Mouse (Mus musculus) liver, adult (tissue): ENCODE measurements around the gene Stra6.

Experiments used
- GATA4 ChIP-seq: IDR thresholded peaks from 2 replicates; pipeline ENCODE4 v1.6.1; 2014; ENCODE audit warnings: mild to moderate bottlenecking, low read length; ENCODE audit not compliant: insufficient replicate concordance

Gene Stra6

DNA sequence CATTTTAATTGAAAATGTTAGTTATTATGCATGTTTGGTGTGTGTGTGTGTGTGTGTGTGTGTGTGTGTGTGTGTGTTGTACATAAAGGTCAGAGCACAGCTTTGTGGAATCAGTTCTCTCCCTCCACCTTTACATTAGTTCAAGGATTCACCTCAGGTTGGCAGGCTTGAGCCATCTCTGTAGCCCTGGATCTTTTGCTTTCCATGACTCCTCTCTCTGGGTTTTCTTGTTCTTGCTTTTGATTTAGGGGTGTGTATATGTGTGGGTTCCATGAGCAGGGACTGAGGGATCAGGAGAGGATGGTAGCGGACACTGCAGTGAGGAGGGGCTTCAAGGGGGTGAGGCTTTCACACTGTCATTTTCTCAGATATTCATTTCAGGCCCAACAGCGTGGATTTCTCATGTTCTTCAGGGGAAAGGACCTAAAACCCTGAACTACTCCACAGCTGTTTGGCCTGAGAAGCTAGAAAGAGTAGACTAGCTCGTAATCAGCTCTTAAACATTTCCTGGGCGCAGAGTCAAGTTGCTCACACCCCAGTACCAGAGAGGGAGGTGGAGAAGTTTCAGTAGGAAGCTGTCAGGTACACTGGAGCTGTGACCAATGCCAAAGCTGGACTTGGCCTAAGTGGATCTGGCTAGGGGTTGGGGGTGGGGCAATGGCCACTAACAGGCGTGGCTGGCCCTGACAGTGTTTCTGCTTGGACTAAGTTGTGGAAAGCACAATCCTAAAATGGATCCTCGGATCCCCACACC lies 2.6 kb downstream of the Stra6 start:
- TF ChIP-seq GATA4 = no peak

DNA sequence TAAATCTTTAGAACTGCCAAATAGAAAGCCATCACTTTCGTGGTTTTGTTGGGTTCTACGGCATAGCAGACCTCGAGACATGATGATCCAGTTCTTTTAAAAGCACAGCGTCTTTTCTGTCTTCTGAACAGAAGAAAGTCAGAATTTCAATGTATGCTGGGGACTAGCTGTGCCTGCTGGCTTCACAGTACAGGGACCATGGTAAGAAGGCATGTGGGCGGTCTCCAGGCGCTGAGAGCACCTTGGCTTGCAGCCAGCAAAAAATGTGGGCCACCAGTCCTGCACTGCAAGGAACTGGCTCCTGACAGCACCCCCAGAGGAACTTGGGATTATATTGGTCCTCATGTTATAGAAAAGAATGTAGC lies 3.1 kb downstream of the Stra6 start:
- TF ChIP-seq GATA4 = no peak

DNA sequence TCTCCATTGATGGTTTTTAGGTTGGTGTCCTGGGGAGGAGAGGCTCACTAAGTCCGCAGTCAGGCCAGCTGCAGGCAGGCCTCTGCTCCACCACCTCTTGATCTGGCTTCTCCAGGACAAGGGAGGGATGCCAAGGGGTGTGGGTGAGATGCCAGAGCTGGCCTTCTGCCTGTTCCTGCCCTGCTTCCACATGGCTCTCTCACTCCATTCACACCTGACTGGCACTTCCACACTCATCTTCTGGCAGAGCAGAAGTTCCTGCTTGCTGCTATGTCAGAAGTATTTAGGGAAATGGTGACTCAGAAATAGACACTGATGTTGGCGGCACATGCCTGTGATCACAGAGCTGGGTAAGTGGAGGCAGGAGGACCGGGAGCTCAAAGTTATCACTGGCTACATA lies 4.0 kb downstream of the Stra6 start:
- no peak for TF ChIP-seq GATA4

DNA sequence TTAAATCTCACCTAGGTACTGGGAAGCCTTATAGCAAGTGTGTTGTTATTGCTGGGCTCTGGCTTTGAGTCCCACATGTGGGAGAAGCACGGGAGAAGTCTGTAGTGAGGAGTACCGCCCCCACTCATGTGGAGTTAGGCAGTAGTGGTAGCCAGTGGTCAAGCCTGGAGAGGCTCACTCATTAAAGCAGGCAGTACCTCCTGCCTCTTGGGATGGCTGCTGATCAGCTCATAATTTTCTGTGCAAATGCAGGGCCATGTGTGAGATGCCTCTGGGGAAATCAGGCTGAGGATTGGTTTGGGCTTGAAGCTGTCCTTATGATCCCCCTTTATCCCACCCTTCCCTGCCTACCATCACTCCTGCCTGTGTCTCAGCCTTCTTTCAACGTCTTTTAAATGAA lies 11.0 kb downstream of the Stra6 start:
- no peak for TF ChIP-seq GATA4

DNA sequence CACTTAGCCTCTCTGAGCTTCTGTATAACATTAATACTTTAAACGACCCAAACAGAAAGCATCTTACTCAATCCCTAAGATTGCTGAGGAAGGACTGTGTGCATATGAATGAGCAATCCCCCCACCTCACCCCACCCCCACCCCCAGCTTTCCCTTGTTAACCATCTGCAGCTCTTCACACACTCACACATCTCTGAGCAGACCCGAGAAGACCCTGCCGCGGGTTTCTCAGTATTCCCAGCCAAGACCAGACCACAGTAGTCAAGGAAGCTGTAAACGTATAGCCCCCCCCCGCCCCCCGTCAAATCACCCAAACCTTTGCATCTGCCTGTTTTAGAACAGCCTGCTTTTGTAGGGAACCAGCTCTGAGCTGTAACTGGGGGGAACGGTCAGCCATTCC lies 21.0 kb downstream of the Stra6 start:
- TF ChIP-seq GATA4 = no peak

DNA sequence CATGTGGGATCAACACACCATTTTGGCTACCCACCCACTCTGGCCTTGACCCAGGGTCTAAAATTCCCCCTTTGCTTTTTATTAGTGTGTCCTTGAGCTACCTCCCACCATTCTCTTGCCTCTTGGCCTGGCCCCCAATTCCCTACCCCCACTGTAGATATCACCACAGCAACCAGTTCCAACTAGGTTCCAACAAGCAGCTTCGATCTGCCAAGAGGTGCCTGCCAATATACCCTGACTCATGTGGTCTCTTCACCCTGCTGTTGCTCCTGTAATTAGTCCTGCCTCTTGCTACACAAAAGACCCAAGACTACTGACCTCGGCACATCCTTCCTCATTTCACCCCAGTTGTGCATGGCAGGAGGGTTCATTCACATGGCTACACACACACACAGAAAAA lies 21.5 kb downstream of the Stra6 start:
- TF ChIP-seq GATA4 = no peak

DNA sequence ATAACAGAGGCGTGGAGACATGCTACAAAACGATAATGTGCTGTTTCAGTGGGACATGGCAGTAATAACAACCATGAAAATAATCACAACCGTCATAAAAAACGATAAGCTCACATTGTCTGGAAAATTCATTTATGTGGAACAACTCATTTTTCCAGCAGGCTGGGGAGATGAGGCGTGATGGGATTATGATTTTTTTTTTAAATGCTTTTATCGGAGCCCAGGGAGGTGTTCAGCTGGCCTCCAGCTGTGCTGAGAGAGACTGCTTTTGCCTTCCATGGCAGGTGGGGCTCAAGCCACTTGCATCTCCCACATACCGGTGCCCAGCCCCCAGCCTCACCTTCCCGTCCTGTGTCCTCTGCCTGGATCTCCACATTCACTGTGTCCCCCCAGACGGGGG lies 22.6 kb downstream of the Stra6 start:
- TF ChIP-seq GATA4 = no peak

DNA sequence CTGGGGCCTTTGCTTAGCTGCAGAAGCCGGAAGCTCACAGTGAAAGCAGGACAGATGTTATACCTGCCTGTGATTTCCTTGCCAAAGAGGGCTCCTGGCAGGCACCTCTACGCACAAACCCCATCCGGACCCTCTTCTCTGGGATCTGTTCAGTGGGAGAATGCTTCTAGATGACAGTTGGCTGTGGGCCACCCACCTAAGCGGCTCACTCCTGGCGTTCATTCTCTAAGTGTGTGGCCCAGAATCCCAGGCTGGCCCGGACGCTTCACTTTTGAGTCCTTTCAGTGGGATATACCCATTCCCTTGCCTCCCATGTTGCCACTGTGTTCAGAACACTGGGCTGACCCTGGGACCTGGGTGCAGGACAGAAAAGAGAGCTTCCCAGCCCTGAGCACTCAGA lies 23.3 kb downstream of the Stra6 start:
- TF ChIP-seq GATA4 = no peak

DNA sequence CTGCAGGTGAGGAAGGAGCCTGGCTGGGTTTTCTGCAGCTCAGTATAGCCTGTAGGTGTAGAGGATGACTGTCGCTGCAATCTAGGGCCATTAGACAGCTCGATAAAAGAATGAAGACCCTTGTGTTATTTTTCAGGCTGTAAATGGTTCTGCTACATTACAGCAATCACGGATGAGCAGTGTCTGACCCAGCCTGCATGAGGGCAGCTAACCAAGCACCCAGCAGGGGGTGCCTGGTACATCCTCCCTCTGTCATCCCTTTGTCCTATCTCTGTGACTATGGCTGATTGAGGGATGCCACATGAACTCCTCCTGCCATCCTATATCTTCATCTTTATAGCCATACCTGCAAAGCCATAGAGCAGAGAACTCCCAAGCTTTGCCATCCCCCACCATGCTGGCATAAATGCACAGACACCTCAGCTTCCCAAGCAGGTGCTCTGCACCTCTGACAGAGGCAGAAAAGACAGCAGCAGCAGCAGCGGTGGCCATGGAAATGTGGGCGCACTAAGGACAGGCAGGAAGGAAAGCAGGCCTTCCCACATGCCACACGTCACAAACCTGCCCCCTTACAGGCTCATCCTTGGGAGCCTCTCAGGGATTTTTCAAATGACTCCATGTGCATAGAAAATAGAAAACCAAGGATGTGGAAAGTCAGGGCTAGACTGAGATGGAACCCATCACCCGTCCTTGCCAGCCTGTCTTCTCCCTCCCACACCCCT lies 23.9 kb downstream of the Stra6 start:
- no peak for TF ChIP-seq GATA4

DNA sequence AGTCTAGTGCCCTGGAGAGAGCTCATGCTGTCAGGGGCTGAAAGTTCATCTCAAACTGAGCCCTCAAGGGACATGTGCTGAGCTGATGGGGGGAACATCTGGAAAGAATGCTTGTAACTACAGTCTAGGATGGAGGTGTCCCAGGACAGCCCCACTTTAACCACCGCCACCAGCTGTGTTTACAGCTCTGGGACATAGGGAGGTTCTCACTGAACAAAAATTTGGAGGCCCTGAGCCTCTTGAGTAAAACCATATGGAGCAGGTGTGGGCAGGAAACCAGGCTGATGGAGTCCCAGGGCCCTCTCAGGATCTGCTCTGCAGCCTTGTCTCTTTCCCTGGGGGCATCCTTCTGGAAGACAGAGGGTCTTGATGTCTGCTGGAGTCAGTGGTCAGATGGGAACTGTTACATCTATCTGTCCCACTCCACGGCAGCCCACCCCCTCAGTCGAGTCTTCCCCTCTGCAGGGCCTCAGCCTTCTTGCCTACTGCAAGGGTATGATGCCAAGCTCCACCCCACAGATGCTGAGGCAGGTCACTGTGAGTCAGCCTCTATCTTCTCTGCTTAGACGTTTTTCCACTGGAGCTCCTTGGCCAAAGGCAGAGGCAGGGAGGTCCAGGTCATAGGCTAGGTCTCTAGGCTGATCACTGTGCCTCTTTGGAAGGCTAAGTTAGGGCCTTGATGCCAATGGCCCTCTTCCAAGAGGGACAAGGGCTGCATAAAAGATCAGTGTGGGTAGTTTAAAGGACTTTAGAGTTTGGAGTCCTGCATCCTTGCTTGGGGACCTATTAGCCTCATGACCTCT lies 28.2 kb downstream of the Stra6 start:
- no peak for TF ChIP-seq GATA4

DNA sequence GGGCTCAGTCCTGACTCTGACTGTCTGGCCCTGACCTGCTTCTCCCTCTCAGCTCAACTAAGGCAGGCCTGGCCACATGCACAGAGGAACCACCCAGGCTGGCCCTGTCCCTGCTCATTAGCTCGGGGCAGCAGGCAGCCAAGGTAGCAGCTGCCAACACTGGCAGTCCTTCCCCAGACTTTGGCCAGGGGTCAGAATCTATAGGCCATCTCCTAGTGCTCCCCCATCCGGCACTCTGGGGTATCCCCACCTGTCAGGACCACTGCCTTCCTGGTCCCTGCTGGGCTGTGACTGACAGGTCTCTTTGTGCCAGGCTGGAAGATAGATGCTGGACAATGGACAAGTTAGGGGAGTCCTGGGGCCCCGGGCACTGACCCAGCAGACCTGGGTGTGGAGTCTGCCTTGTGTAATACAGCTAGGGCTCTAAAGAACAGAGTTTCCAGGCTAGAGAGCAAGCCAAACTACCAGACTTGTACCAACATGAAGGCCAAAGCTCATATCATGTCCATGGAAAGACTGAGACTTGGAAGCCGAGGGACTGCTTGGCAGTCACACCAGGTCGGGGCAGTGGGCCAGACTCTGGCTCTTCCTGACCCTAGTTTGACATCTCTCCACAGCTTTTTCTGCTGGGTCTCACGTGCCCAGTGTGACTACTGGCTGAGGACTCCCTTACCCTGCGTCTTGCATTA lies 29.1 kb downstream of the Stra6 start:
- TF ChIP-seq GATA4 = no peak; the same call in 1 of the 2 replicates

DNA sequence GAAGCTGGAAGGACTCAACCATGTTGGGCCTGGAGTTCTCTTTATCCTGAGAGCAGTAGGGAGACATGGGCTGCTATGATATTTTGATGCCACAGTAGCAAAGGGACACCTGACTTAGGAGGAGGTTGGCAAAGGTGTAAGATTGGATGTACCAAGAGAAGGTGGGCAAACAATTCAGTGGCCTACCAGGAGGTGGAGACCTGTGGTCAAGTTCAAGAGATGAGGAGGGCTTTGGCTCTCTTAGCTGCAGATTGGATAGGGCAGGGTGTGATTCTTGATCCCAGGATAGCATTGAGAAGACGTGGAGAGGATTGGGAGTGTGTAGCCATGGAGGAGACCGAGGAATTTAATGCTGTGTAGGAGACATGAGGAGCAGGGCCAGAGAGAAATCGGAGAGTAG lies 30.2 kb downstream of the Stra6 start:
- TF ChIP-seq GATA4 = no peak

DNA sequence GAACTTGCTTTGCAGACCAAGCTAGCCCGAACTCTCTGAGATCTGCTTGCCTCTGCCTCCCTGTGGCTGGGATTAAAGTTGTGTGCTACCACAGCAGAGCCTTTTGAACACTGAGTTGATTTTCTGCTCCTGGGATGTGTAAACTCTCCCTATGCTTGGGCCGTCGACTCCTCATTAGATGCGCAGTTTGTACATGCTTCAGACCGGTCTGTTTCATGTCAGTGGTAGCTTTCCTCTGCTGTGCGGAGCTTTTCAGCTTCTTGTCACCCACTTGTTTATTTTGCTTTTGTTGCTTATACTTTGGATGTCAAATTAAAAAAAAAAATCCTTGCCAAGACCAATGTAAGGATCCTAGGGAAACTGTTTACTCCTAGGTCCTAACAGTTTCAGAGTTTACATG lies 32.4 kb downstream of the Stra6 start:
- no peak for TF ChIP-seq GATA4

DNA sequence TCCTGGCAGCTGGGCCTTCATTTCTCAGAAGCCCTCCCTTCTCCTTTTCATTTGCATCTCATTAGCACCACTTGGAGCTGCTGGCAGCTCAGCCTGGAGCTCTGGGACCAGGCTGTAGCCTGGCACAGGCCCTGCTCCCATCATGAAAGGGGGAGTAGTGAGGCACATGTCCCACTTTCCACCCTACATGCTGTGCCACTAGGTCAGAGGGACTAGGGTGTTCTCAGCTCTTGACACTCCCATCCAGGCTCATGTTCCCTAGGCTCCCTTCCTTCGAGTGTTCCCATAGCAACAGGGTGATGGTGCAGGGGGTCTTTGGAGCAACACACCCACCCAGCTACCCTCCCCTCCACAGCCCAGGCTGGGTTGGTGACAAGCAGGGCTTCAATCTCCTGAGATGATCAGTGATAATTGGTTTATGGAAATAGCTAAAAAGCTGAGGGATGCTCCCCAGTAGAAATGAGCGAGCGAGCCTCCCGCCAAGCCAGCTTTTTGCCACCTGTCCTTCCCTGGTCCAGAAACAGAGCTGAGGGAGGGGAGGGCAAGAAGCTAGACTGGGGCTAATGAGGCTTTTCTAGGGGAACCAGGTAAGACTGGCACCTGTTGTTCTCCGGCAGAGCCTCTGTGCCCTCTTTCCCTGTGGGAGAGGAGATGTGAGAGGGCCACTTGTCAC lies 33.2 kb downstream of the Stra6 start:
- no peak for TF ChIP-seq GATA4
